Mouse (Mus musculus): ENCODE measurements around the gene Slc22a6.
A peak's percentile ranks its signal among the peaks of the same experiment; 100 is the strongest.

Gene Slc22a6

DNA sequence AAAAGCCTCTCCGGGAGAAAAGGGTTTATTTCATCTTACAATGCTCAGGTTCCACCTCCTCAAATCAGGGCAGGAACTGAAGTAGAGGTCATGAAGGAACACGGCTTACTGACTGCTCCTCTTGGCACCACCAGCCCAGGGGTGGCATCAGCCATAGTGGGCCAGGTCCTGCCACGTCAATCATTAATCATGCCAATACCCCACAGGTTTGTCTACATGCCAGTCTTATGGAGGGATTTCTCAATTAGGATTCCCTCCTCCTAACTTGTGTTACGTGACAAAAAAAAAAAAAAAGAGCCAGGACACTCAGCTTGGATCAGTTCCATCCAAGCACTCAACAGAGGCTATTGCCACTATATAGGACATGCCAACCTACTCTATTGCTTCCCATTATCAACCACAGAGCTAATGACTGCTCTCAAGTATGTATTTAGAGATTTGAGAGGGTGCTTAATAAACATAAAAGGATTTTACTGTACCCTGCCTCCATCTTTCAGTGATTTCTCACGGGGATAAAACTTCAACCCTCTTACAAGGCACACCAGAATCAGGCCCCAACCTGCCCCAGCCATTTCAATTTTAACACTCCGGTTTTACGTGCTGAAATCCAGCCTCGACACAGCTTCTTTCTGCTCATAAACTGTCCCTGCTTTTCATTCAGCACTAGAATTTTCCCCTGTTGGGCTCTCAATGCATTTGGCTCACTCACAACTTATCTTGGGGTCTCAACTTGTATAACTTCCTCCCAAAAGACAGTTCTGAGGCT is 6.3 kb upstream of the Slc22a6 start:
- DNase-seq, result no peak

DNA sequence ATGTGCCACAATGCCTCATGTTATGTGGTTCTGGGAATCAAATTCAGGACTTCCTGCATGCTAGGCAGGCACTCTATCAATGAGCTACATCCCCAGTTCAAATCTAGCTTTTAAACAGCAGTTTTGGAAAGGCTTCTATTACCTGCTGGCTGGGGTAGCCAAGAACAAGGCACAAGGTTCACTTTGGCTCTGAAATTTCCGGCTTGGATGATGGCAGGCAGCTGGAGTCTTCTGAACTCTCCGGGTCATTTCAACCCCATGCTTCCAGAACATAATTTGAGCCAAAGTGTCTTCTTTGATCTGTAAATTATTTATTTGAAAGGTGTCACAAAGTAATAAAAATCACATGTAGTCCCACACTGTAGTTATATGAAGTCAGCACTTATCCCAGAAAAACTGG is 4.7 kb upstream of the Slc22a6 start:
- no peak for DNase-seq

GRCm38 (mm10) chr19:8614343-8614742 is 3.5 kb upstream of the Slc22a6 start:
- no peak for DNase-seq

DNA sequence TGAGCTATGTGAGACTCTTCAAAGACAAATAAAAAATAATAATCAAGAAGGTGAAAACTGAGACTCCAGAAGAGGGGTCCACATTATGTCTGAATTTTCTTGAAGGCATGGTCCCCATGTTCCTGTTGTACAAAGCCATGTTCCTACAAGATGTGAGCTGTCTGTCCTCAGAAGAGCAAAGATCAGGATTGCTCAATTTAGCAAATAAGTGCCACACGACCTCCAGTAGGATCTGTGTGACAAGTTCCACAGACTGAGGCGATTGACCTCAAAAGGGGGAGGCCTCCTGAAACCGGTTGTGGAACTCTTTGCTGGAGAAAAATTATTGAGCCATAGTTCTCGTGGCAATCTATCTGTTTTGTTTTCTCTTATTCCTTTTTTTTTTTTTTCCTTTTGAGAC is 1.5 kb upstream of the Slc22a6 start:
- no peak for DNase-seq

DNA sequence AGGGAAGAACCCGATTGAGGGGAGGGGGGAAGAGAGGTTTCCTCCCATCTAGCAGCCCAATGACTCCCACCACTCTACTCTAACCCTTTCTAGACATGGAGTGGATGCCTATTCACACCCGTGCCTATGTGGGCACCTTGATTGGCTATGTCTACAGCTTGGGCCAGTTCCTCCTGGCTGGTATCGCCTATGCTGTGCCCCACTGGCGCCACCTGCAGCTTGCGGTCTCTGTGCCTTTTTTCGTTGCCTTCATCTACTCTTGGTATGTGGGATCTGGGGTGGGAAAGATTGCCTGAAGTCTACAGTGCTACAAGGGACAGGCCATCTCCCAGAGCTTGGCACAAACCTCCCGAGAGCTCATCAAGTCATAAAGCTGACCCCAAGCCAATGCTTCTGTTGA is 3.3 kb downstream of the Slc22a6 start:
- no peak for DNase-seq

DNA sequence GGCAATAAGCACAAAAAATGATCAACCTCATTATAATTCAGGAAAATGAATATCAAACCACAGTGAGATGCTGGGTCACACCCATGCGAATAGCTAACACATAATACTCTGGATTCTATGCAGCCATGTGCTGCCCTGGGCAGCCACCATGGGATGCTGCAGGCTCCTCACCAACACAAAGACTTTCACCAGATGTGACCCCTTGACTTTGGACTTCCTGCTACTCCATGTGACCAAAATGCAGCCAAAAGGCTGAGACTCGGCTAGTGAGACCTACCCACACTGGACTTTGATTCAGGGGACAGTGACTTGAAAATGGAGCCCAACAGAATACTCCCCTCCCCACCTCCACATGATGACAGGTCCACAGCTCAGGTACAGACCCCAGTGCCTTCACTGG is 12.4 kb downstream of the Slc22a6 start:
- no peak for DNase-seq

- DNase-seq, result no peak
Observed at GRCm38 (mm10) chr19:8630826-8631225, 13.0 kb downstream of the Slc22a6 start.

DNA sequence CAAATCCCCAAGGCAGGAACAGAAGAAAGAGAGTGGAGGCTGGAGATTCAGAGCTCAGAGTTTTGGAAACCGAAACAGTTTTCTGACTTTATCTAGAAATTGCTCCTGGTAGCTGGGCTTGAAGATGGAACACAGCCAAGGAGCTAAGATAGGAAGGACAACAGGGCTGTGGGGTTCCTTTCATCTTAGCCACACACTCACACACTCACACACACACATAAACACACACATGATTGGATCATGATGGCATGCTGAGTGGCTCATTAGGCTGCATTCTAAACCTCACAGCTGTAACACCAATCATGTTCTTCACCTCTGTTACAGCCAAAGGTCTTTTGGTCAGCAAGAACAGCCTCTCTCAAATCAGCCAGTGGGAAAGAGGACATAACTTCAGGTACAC is 14.2 kb downstream of the Slc22a6 start:
- DNase-seq, result no peak

DNA sequence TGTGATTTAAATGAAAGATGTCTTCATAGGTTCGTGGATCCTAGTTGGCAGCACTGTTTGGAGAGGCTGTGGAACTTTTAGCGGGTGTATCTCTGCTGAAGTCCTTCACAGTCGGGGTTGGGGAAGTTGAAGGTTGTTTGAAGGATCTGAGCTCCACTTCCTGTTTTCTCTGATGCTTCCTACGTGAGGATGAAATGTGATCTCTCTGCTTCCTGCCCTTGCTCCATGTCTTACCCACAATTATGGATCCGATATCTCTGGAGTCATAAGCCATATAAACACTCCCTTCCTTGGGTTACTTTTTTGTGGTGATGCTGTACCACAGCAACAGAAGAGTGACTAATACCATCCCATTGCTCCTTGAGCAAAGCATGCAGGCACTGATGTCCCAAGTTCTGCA is 24.2 kb downstream of the Slc22a6 start:
- no peak for DNase-seq

DNA sequence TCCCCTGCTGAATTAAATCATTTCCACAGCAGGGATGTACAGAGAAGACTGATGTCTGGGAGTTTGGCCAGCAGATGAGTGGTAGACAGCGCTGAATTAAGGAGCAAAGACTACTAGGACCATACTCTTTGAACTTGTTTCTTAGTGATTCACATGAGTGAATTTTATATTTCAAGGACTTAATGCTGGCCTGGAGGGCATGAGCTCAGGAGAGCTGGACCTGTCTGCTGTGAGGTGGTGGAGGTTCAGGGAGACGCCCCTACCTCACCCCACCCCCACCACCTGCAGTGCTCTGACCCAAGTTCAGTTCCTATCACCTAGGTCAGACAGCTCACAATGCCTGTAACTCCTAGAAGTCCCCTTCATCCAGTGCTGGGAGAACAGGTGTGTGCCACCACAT is 28.6 kb downstream of the Slc22a6 start:
- no peak for DNase-seq

GRCm38 (mm10) chr19:8655833-8656232 is 38.0 kb downstream of the Slc22a6 start:
- no peak for DNase-seq

- no peak for DNase-seq
Observed at GRCm38 (mm10) chr19:8656341-8656740, 38.5 kb downstream of the Slc22a6 start.

GRCm38 (mm10) chr19:8661821-8662307 is 44.0 kb downstream of the Slc22a6 start:
- DNase-seq, result no peak

DNA sequence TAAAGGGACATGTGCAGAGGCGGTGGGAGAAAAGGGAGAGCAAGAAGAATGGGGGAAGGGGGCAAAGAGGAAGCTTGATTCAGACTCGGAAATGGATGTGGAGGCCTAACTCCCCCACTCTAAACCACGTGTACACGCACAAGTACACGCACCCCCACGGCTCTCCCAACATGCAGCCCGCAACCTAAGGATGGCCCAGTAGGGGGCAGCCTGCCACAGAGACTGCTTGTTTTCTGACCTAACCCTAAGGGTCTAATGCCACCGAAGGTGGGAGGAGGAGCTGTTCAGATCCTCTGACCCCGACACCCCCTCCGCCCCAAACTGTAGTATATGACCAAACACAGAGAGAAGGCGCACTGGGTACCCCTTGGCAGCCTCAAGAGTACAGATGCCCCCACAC is 44.5 kb downstream of the Slc22a6 start:
- DNase-seq, result peak; percentile 38 to 42

- no peak for DNase-seq
Observed at GRCm38 (mm10) chr19:8663360-8663839, 45.6 kb downstream of the Slc22a6 start, which contains the start of gene Chrm1. Gene Chrm1 (plus strand): TSS chr19:8663789.

DNA sequence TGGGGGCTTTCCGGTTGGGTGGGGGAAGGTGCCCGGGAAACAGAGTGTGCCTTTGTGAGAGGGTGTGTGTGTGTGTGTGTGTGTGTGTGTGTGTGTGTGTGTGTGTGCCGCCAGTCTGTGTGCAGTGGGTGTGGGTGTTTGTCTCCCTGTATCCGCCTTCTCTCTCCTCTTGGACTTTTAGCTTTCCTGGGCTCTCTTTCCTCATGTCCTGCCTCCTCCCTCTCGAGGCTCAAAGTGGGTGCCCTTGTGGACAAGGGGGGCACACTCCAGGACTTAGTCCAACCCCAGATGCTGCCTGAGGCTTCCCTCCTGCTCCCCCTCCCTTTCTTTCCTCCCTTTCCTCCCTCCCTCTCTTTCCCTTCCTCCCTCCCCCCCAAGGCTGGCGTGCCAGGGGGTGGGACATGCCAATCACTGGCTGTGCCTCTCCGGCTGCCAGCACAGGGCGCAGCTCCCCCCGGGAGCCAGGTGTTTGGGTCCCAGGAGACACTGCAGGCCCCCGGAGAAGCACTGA is 46.1 kb downstream of the Slc22a6 start:
- DNase-seq, result no peak

DNA sequence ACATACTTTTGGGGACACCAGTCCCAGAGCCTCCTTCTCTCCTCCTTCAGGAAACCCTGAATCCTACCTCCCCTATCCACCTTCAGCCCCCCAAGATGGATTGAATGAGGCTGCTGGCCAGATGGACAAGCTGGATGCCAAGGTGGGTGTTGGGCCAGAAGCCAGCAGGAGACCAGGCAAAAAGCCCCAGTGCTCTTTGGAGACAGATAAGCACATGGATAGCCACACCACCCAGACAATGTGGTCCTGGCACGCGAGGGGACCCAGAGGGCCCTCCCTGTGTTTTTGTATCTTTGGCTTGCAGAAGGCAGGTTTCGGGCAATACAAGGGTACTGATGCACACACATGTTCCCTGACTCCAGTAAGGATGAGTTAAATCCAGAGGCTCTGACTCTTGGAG is 47.0 kb downstream of the Slc22a6 start:
- no peak for DNase-seq

DNA sequence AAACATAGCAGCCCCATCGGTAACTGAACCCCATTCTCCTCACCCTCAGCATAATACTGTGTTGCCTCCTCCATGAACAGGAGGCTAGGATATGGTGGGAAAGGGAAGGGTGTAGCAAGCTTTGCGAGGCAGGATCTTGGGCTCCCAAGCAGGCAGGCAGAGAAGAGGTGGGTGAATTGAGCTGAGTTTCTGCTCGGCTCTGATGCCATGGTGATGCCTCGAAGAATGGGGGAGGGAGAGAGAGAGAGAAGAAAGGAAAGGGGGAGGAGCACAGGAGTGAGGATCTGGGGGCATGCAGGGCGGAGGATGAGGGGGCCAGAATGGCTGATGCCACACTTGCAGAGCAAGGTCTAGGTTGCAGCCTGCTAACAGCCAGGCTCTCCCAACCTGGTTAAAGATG is 47.9 kb downstream of the Slc22a6 start:
- no peak for DNase-seq

GRCm38 (mm10) chr19:8672859-8673258 is 55.0 kb downstream of the Slc22a6 start:
- no peak for DNase-seq

DNA sequence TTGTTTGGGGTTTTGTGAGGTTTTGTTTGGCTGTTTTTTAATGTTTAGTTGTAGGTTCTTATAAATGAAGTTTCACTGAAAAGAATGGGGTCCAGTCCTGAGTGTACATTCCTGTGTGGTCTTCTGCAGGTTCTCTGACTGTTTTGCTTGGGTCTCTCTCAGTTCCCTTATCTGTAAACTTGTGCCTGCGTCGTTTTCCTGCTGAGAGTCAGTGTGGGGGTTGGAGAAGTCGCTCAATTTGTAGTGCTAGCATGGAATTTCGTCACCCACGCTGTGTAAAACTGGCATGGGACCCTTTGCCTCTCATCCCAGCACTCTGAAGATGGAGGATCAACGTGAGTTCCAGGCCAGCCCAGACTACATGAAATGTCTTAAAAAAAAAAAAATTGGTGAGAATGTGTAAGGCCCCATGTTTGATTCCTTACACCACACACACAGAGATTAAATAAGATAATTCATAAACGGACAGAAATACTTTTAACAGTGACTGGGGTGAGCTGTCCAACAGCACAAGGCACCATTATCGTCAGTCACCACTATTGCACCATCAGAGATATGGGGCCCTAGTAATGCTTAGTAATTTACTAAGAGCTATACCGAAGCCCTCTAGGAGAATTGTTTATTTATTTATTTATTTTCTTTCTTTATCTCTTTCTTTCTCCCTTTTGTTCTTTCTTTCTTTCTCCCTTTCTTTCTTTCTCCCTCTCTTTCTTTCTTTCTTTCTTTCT is 55.7 kb downstream of the Slc22a6 start:
- DNase-seq, result no peak
